Mouse (Mus musculus): ENCODE measurements at regions not wholly inside any gene's neighbourhood (a gene's known extent, or its start where the extent isn't known, plus 50 kb on each side); places are given as distances from the start of the nearest gene placed in this dataset.

DNA sequence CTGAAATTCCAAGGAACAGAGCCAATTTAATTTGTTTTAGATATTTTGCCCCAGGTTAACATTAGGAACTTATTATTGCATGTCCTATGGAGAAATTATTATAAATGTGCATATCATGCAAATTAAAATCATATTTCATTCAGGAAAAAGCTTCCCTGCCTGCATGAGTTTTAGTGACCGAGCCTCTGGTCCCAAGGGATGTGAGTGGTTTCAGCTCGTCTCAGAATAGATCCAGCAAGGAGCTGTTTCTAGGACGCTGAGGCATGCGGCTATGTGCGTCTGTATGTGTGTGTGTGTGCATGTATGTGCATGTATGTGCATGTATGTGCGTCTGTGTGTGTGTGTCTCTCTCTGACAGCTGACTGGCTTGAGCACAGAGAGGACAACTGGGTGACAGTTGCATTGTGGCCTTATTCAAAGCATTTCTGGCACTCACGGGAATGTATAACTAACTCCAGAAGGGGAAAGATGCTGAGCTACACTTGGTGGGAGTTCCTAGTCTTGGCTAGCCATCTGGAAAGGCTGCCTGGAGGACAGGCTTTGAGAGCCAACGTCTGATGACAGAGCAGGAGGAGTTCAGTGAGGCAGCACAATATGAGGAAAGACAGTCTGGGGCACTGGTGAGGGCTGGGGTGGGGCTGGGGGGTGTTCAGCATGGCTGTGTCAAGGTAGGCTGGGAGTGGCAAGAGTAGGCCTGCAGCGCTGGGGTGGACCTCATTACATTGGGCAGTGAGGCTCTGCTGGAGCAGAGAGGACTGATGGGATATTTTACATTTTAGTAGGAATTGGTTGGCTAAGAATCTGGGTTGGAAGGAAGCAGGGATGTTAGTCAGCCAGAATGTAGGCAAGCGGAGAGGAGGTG lies 75.8 kb downstream of the Rpl14 start:
- H3K27me3 ChIP-seq (ENCODE audit: insufficient read depth, low read length): no peaks in the 10 kb centered on the region
- no peaks in the 10 kb centered on the region for H3K4me1 ChIP-seq (ENCODE audit: insufficient read depth)
- no peak overlapping the region for H3K4me3 ChIP-seq (ENCODE audit: low read depth, low read length)
- no peaks in the 10 kb centered on the region for H3K36me3 ChIP-seq (replicated peaks; ENCODE audit: insufficient read depth, low read length)
- ATAC-seq (no peak), DNase-seq (no peak)
- no peak overlapping the region for H3K9ac ChIP-seq (replicated peaks)
- H3K4me2 ChIP-seq (ENCODE audit: low read depth, low read length): no peak overlapping the region
- TF ChIP-seq CTCF (IDR thresholded peaks at IDR 0.05; ENCODE audit: low read depth) (no peak), EP300 (IDR thresholded peaks at IDR 0.05; ENCODE audit: low read depth) (no peak)
- H3K27ac ChIP-seq (ENCODE audit: low read depth): no peak overlapping the region
- 77% methylated on average over 10 of the region's 10 CpGs for WGBS (ENCODE audit: insufficient replicate concordance)
- H3K9me3 ChIP-seq (ENCODE audit: low read length): no peaks in the 10 kb centered on the region

DNA sequence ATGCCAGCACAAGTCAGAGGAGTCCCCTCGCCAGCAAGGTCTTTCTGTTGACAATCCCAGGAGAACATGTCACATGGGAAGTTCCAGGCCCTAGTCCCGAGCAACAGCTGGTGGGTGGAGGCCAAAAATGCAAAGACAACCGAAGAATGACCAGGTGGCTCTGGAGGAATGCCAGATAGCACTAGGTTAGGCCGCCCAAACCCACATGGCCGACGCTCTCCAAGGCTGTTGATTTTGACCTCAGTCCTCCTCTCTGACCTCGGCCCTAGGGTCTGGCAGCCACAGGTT lies 76.4 kb downstream of the Rpl14 start:
- no peak for DNase-seq
- WGBS (ENCODE audit: insufficient replicate concordance): 73% methylated on average over 7 of the region's 7 CpGs

DNA sequence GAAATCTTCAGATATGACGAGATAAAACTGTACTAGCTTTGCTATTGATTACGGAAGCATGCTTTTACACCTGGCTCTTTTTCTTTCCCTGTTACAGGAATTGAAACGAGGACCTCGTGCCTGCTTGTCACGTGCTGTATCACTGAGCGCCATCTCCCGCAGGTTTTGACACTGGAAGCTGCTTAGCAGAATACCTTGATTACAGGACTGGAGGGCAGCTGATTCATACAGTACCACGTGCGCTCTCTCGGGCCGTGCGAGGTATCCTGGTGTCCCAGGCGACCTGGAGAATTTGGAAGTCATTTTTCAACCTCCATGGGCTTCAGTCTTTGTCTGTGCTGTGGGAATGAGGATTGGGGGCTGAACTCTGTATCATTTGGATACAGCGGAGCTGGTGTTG lies 81.5 kb downstream of the Rpl14 start:
- Histone ChIP-seq H3K4me1 (ENCODE audit: insufficient read depth) (no peaks in the 10 kb centered on the region), H3K9me3 (ENCODE audit: low read length) (no peaks in the 10 kb centered on the region), H3K4me2 (ENCODE audit: low read depth, low read length) (no peak overlapping the region), H3K27me3 (ENCODE audit: insufficient read depth, low read length) (no peaks in the 10 kb centered on the region), H3K27ac (ENCODE audit: low read depth) (no peak overlapping the region), H3K9ac (replicated peaks) (no peak overlapping the region), H3K4me3 (ENCODE audit: low read depth, low read length) (no peak overlapping the region), H3K36me3 (replicated peaks; ENCODE audit: insufficient read depth, low read length) (no peaks in the 10 kb centered on the region)
- ATAC-seq (no peak), DNase-seq (no peak)
- TF ChIP-seq EP300 (IDR thresholded peaks at IDR 0.05; ENCODE audit: low read depth) (no peak), CTCF (IDR thresholded peaks at IDR 0.05; ENCODE audit: low read depth) (no peak)
- 83% methylated on average over 14 of the region's 14 CpGs for WGBS (ENCODE audit: insufficient replicate concordance)

More for the DNA sequence above, 76.4 kb downstream of the Rpl14 start:
- Histone ChIP-seq H3K4me2 (ENCODE audit: low read depth, low read length) (no peak overlapping the region), H3K4me3 (ENCODE audit: low read depth, low read length) (no peak overlapping the region), H3K36me3 (replicated peaks; ENCODE audit: insufficient read depth, low read length) (no peaks in the 10 kb centered on the region), H3K27ac (ENCODE audit: low read depth) (no peak overlapping the region), H3K4me1 (ENCODE audit: insufficient read depth) (no peaks in the 10 kb centered on the region), H3K27me3 (ENCODE audit: insufficient read depth, low read length) (no peaks in the 10 kb centered on the region), H3K9me3 (ENCODE audit: low read length) (no peaks in the 10 kb centered on the region), H3K9ac (replicated peaks) (no peak overlapping the region)
- no peak for TF ChIP-seq EP300 (IDR thresholded peaks at IDR 0.05; ENCODE audit: low read depth)
- TF ChIP-seq CTCF (IDR thresholded peaks at IDR 0.05; ENCODE audit: low read depth): no peak
- ATAC-seq: no peak

DNA sequence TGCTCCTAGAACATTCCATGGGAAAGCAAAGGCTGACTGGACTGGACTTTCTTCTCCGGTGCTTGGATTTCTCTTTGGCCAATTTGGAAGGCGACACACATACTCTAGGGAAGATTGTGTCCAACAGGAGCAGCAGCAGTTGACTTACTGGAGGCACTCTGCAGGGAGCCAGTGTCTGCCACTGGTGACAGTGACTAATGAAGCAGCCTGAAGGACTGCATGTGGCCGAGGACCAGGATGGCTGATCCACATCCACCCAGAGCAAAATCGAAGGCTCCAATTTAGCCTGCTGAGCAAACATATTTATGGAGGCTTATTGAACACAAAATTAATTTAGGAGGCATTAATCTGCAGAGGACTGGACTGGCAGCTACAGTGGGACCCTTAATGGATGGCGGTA lies 81.9 kb downstream of the Rpl14 start:
- WGBS (ENCODE audit: insufficient replicate concordance): 74% methylated on average over 5 of the region's 5 CpGs
- H3K36me3 ChIP-seq (replicated peaks; ENCODE audit: insufficient read depth, low read length): no peaks in the 10 kb centered on the region
- no peak overlapping the region for H3K4me3 ChIP-seq (ENCODE audit: low read depth, low read length)
- no peaks in the 10 kb centered on the region for H3K27me3 ChIP-seq (ENCODE audit: insufficient read depth, low read length)
- H3K4me1 ChIP-seq (ENCODE audit: insufficient read depth): no peaks in the 10 kb centered on the region
- no peak overlapping the region for H3K27ac ChIP-seq (ENCODE audit: low read depth)
- ATAC-seq (no peak), DNase-seq (no peak)
- H3K4me2 ChIP-seq (ENCODE audit: low read depth, low read length): no peak overlapping the region
- no peaks in the 10 kb centered on the region for H3K9me3 ChIP-seq (ENCODE audit: low read length)
- no peak for TF ChIP-seq EP300 (IDR thresholded peaks at IDR 0.05; ENCODE audit: low read depth)
- TF ChIP-seq CTCF (IDR thresholded peaks at IDR 0.05; ENCODE audit: low read depth): no peak
- no peak overlapping the region for H3K9ac ChIP-seq (replicated peaks)

DNA sequence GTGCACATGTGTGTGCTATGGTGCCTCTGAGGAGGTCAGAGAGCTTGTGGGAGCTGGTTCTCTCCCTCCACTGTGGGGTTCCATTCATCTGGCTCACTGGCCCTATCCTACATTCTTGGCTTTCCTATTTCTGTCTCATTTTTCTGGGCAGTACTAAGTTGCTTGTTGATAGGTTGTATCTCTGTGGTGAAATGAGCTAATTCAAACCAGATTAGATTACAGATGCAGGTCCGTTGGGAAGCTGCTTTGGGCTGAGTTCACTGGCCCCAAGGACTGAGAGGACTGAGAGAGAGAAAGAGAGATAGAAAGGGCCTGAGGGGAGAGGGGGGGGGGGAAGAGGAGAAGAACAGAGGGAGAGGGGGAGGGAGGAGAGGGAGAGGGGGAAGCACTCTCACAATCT lies 83.5 kb downstream of the Rpl14 start:
- Histone ChIP-seq H3K27me3 (ENCODE audit: insufficient read depth, low read length) (no peaks in the 10 kb centered on the region), H3K4me1 (ENCODE audit: insufficient read depth) (no peaks in the 10 kb centered on the region), H3K4me3 (ENCODE audit: low read depth, low read length) (no peak overlapping the region), H3K36me3 (replicated peaks; ENCODE audit: insufficient read depth, low read length) (no peaks in the 10 kb centered on the region), H3K27ac (ENCODE audit: low read depth) (no peak overlapping the region), H3K9ac (replicated peaks) (no peak overlapping the region), H3K4me2 (ENCODE audit: low read depth, low read length) (no peak overlapping the region), H3K9me3 (ENCODE audit: low read length) (no peaks in the 10 kb centered on the region)
- no peak for ATAC-seq
- no peak for DNase-seq
- TF ChIP-seq EP300 (IDR thresholded peaks at IDR 0.05; ENCODE audit: low read depth): no peak
- TF ChIP-seq CTCF (IDR thresholded peaks at IDR 0.05; ENCODE audit: low read depth): no peak
- WGBS (ENCODE audit: insufficient replicate concordance): 43% methylated on average over 1 of the region's 1 CpGs

DNA sequence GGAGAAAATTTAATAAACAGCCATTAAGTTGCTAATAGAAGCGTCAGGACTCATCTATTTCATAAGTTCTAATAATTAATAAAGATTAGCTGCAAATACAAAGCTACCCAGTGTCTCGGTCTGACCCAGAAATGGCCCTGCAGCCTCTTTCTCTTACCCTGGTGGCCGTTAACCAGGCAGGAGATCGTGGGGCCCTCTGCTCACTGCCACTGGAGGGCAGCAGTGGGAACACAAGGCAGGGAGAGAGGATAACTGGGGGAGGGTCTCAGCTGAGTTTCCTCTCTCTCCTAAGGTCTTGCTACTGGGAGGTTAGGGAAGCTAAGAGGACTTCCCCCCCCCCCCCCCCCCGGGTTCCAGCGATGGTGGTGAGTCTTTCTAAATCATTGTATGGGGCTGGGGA lies 85.7 kb downstream of the Rpl14 start:
- Histone ChIP-seq H3K4me1 (ENCODE audit: insufficient read depth) (no peaks in the 10 kb centered on the region), H3K4me3 (ENCODE audit: low read depth, low read length) (no peak overlapping the region), H3K4me2 (ENCODE audit: low read depth, low read length) (no peak overlapping the region), H3K9me3 (ENCODE audit: low read length) (no peaks in the 10 kb centered on the region), H3K27me3 (ENCODE audit: insufficient read depth, low read length) (no peaks in the 10 kb centered on the region), H3K36me3 (replicated peaks; ENCODE audit: insufficient read depth, low read length) (no peaks in the 10 kb centered on the region), H3K9ac (replicated peaks) (no peak overlapping the region), H3K27ac (ENCODE audit: low read depth) (no peak overlapping the region)
- ATAC-seq: no peak
- DNase-seq: peak; percentile 36
- 9% methylated on average over 4 of the region's 6 CpGs for WGBS (ENCODE audit: insufficient replicate concordance)
- TF ChIP-seq EP300 (IDR thresholded peaks at IDR 0.05; ENCODE audit: low read depth) (no peak), CTCF (IDR thresholded peaks at IDR 0.05; ENCODE audit: low read depth) (peak; percentile 73)

Data from liver, postnatal 0 days (tissue).